In the genomic region with DNA sequence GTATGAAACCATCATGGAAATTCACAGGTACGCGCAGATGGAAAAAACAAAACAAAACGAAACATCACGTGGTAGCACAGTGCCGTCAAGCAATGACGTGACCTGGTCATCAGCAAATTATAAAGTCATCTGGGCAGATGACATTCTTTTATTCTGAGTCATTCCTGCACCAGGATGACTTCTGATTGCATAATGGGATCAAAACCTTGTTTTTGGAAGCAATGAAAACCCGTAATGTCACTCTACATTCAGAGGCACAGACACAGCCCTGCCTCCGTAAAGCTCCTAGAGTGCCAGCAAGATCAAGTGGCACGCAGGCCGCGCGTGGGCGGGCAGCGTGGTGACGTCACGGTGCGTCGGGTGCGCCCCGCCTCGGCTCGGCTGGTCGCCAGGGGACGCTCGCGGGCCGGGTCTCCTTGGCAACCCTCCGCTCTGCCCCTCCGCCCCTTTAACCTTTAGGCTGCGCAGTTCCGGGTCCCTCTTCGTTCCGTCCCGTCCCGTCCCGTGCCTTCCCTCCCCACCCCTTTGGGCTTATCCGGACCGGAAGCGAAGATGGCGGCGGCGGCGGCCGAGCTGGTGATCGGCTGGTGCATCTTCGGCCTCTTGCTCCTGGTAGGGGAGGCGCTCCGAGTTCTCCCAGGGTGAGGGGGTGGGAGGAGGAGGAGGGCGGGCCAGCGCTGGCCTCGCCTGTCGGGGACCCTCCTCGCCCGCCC, we compare ENCODE assay signal across 1 mouse cellular context.
TF ChIP-seq lines count a peak whose summit lies in the region.

A gene (plus strand): TSS at position 426 of the 713 bp plus-strand sequence.

TF ChIP-seq in CH12.LX, 34 proteins besides CTCF, POLR2A, EP300 and RAD21 (continued from another document):
- peak; percentile 70; the same call in 1 of the 2 replicates for TF ChIP-seq TBP (conservative IDR thresholded peaks at IDR 0.05; ENCODE audit: low read depth, low read length)
- TF ChIP-seq TCF12 (IDR thresholded peaks at IDR 0.05; ENCODE audit: low read depth, low read length): peak; percentile 73
- TF ChIP-seq JUN (IDR thresholded peaks at IDR 0.05; ENCODE audit: insufficient read depth, low read depth, low read length): no peak; the same call in 1 of the 2 replicates
- peak; percentile 71 for TF ChIP-seq BHLHE40 (IDR thresholded peaks at IDR 0.05; ENCODE audit: low read depth, low read length)
- TF ChIP-seq SMC3 (IDR thresholded peaks at IDR 0.05; ENCODE audit: low read depth, low read length): no peak
- peak; percentile 59 for TF ChIP-seq NELFE (IDR thresholded peaks at IDR 0.05; ENCODE audit: low read depth, low read length)
- peak; percentile 43; the same call in 1 of the 2 replicates for TF ChIP-seq ETS1 (conservative IDR thresholded peaks at IDR 0.05; ENCODE audit: low read depth, low read length)
- peak; percentile 95 for TF ChIP-seq ELF1 (IDR thresholded peaks at IDR 0.05; ENCODE audit: low read depth, low read length)
- peak; percentile 73 for TF ChIP-seq HCFC1 (IDR thresholded peaks at IDR 0.05; ENCODE audit: low read depth, low read length)
- TF ChIP-seq GABPA (IDR thresholded peaks at IDR 0.05; ENCODE audit: insufficient replicate concordance, low read depth, low read length): no peak
- peak; percentile 56; the same call in 1 of the 2 replicates for TF ChIP-seq NRF1 (IDR thresholded peaks at IDR 0.05; ENCODE audit: low read depth, low read length)
- TF ChIP-seq IRF4 (IDR thresholded peaks at IDR 0.05; ENCODE audit: low read depth, low read length): peak; percentile 35; the same call in 1 of the 2 replicates
- TF ChIP-seq E2F4 (IDR thresholded peaks at IDR 0.05; ENCODE audit: insufficient replicate concordance, low read depth, low read length): no peak
- 0 out of 2 replicates have a peak, but pooled peaks have one; percentile 17 for TF ChIP-seq RCOR1 (conservative IDR thresholded peaks at IDR 0.05; ENCODE audit: low read depth, low read length)
- TF ChIP-seq JUND (conservative IDR thresholded peaks at IDR 0.05; ENCODE audit: low read depth, low read length): 0 out of 2 replicates have a peak, but pooled peaks have one; percentile 23
- peak; percentile 91 for TF ChIP-seq MAX (IDR thresholded peaks at IDR 0.05; ENCODE audit: low read length)
- TF ChIP-seq MXI1 (IDR thresholded peaks at IDR 0.05; ENCODE audit: low read depth, low read length): peak; percentile 92; the same call in 1 of the 2 replicates
- peak; percentile 34; the same call in 1 of the 2 replicates for TF ChIP-seq CHD2 (IDR thresholded peaks at IDR 0.05; ENCODE audit: low read length)
- TF ChIP-seq ZC3H11A (IDR thresholded peaks at IDR 0.05; ENCODE audit: low read depth, low read length): no peak
- no peak for TF ChIP-seq CHD1 (IDR thresholded peaks at IDR 0.05; ENCODE audit: low read depth, low read length)
- no peak; the same call in 1 of the 2 replicates for TF ChIP-seq MYC (IDR thresholded peaks at IDR 0.05; ENCODE audit: low read depth, low read length)
